Mouse (Mus musculus): Measurements from ENCODE around the gene AC131692.1. TPM values are rescaled to one million over a fixed set of nuclear protein-coding genes. Genes with fewer than 3 reads are reported as not detected.
A peak's percentile ranks its signal among the peaks of the same experiment; 100 is the strongest.

Gene AC131692.1
- total RNA-seq, 1 experiment from 2014 or later, result 0.56 TPM

DNA sequence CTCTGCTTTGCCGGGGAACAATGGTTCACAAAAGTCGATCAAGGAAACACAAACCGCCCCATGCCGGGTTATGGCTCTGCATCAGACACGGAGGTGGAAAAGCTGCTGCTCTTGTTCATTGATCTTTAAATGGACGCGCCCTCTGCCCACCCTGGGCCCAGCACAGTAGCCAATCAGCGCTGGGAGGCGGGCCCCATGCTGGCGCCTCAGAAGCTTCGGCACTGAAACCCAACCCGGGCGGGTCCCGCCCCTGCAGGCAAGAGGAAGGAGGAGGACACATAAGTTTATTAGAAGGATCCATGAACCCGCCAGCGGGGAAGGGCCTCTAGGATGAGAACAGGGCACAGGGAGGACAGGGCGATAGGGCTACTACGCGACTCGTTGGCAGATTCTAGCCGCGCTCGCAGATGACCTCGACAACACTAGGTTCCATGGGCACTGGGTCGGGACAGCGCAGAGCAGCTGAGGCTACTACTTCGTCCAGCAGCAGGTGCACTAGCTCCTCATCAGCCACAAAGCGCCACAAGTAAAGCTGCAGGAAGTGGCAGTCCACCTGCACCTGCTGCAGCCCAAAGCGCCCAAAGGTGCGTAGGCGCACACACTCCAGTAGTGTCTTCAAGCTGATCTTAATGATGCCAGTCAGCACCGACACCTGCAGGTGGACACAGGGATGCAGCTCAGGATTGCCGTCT lies 26.3 kb upstream of the AC131692.1 start, which contains the start of gene Tm7sf2:
Tm7sf2 (minus strand) TSS at position 650 of the 692 bp plus-strand sequence.
- DNase-seq, result peak; percentile 97

DNA sequence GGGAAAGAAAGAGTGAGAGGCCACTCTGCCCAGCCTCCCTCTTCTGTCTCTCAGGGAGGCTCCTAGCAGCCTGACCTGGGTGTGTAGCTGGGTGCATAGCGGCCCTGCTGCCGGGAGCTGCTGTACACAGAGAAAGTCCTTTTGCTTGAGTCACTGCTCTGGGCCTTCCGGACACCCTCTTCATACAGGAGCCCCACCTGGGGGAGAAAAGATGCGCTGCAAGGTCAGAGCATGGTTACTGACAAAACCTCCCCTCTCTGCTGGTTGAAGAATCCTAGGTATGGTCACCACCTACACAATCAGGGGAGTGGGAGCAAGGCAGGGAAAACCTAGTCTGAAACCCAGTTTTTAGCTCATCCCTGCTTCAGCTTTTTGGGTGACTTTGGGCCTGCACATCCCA lies 25.3 kb upstream of the AC131692.1 start:
- DNase-seq, result no peak

DNA sequence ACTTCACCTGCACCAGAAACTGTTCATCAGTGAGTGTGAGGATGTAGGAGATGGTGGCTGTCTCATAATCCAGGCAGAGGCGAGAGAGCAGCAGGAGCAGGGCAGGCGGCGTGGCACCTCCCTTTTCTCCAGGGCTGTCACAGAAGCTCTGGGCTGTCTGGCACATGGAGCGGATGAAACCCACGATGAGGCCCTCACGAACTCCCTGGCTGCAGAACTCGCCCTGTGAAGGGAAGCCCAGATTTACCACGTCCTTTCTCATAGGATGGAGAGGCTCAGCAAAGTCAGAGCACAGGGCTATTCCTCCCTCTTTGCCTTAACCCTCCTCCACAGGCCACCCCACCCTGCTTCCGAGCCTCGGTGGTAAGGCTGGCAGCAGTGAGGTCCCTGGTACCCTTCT lies 24.4 kb upstream of the AC131692.1 start:
- DNase-seq, result no peak

DNA sequence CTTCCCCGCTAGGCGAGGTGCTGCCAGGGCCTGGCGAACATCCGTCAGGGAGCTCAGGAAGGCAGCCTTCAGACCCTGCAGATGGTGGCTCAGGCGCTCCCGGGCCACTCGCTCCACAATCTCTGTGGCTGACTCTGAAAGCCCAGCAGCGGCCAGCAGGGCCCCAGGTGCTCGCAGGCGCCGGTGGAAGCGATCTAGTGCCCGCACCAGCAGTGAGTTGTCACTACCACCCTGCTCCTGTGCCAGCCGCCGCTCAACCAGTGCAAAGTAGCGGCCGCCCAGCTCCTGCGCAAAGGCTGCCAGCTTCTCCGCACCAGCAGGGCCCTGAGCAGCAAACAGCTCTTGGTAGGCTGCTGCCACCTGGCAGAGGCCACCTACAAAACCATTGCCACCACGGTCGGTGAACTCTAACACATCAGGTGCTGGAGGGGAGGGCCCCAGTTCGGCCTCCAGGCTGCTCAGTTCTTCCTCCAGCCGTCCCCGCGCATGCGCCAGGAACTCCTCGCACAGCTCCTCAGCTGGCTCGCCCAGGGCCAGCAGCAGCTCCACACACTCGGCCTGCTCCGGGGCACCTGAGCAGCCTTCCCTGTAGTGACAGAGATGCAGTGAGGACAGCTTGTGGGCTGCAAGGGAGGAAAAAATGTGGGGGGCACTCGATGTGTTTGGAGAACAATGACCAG lies 23.5 kb upstream of the AC131692.1 start:
- DNase-seq, result no peak

DNA sequence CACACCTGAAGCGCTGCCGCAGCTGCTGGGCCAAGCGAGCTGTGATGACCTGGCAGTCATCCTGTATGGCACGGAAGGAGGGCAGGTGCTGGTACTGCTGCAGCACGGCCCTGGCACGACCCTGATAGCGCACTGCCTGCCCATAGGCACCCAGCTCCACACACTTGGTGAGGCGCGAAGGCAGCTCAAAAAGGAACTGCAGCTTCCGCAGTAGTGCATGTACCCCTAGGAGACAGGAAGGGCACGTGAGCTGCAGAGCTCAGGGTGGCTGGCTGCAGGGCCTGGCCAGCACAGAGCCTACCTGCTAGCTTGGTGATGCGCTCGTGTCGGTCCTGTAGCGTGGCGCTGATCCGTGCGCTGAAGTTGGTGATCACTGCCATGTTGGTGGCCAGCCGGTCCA lies 23.0 kb upstream of the AC131692.1 start:
- no peak for DNase-seq

GRCm38 (mm10) chr19:6073889-6074288 lies 20.3 kb upstream of the AC131692.1 start:
- DNase-seq, result no peak

- DNase-seq, result peak; percentile 90
Measured at GRCm38 (mm10) chr19:6076564-6077393, 17.4 kb upstream of the AC131692.1 start, which contains the start of gene Vps51. Gene Vps51, minus strand, starts transcription at chr19:6077231.

DNA sequence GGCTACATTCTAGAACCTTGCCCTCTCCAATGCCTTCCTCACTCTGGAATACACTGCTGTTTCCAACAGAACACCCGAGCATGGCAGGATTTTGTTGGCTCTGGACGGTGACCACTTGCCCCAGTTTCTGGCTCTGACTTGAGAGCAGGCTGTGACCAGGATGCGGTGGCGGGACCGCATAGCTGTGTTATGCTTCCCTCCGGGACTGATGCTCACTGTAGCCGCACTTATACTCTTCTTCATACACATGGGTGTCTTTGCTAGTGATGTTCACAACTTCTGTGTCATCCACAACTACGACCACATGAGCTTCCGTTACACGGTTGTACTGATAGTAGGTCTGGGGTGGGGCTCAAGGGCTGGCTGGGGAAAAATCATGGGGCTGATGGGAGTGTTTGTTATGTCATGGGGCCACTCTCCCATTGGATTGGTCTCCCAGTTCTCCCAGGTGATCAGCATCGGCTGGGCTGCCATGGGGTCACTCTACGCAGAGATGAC lies 14.2 kb upstream of the AC131692.1 start, which contains the start of gene Tmem262:
Tmem262 (plus strand) TSS at position 51 of the 498 bp plus-strand sequence.
- DNase-seq, result no peak

- DNase-seq, result no peak
Measured at GRCm38 (mm10) chr19:6082156-6082555, 12.1 kb upstream of the AC131692.1 start, which contains the start of gene Gm28374. Gene Gm28374, minus strand, starts transcription at chr19:6082256.

GRCm38 (mm10) chr19:6084478-6085248 lies 9.6 kb upstream of the AC131692.1 start, which contains the start of the genes Zfpl1 and Cdca5:
Gene Zfpl1, minus strand, starts transcription at chr19:6084956.
Gene Cdca5, plus strand, starts transcription at chr19:6084983.
- peak; percentile 96 for DNase-seq

GRCm38 (mm10) chr19:6085417-6085879 lies 8.8 kb upstream of the AC131692.1 start:
- peak; percentile 80 for DNase-seq

DNA sequence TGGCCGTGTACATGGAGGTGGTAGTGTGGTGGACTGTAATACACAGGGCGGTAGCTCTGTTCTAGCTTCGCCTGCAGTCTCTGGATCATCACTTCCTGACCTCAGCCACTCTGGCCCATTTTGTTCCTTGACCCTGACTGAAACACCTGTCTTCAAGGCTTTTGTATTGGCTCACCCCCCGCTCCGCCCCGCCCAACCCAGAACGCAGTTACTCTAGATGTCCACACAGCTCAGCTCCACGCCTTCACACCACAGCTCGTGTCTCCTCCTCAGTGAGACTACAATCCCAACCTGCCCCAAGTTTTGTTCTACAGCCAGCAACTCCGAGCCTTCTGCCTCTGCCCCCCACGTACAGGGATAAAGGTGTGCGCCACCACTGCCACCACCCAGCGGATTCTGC lies 5.4 kb upstream of the AC131692.1 start:
- DNase-seq, result no peak

GRCm38 (mm10) chr19:6097847-6098246 lies 3.6 kb downstream of the AC131692.1 start:
- peak; percentile 45 for DNase-seq

DNA sequence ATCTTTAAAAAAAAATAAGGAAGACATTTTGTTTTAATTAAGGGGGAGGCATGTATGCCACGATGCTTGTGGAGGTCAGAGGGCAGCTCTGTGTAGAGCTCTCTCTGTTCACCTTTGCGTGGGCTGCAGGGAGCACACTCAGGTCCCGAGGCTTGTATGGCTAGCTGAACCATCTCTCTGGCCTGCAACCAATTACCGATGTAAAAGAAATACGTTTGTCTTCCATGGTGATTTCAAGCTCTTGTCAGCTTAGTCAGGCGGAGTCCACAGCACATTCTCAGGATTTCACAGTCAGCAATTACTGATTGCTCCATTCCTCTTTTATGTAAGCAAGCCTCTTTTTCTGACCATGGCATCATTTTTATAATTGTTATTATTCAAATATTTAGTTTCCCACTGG lies 7.0 kb downstream of the AC131692.1 start:
- DNase-seq, result no peak

DNA sequence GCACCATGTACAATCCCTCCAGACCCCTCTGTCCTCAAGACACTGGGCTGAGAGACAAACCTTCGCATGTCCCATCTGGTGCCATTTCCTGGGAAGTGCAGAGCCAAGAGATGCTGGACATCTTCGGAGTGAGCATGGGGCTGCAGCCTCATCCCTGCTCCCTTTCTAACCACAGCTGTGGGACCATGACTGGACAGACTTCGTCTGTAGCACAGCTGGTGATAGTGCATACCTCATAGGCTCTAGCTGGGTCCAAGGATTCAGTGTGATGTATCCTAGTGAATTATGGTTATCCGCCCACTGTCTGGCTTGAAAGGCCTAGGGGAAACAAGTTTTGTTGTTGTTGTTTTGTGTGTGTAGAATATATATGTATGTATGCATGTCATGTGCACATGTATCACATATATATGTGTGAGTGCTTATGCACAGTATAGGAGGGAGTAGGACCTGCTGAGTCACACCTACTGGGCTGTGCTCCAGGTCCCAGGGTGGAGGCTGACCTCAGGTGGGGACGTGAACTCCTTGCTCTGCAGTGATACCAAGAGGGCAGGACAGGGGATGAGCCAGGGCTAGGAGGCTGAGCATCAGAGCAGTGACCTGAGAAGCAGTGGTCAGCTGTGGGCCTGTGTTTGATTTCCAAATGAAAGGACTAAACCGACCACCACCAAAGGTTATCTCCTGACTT lies 8.1 kb downstream of the AC131692.1 start:
- no peak for DNase-seq

- no peak for DNase-seq
Measured at GRCm38 (mm10) chr19:6104476-6104875, 10.3 kb downstream of the AC131692.1 start.

GRCm38 (mm10) chr19:6105586-6105985 lies 11.4 kb downstream of the AC131692.1 start, which contains the start of gene Naaladl1:
Gene Naaladl1, plus strand, starts transcription at chr19:6105782.
- no peak for DNase-seq

DNA sequence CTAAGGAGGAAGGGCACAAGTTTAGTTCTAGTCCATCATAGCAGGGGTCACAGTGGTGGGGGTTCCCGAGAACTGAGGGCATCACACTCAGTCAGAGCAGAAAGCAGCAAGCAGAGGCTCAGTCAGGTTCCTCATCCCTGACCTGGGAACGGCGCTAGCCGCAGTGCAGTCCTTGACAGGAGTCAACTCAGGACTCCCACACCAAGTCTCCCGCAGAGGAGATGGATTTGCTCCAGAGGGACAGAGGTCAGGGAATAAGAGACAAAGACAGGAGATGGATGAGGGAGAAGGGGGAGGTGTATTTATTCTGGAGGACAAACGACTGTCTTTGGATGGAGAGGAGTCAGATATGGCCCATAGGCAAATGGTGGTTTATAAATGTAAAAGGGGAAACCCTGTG lies 18.9 kb downstream of the AC131692.1 start:
- no peak for DNase-seq

- DNase-seq, result peak; percentile 74
Measured at GRCm38 (mm10) chr19:6116113-6116850, 22.1 kb downstream of the AC131692.1 start.
